Mouse (Mus musculus) bone marrow macrophage, adult 2 months (primary cell): Measurements from ENCODE around the gene Srsf10. TPM values are rescaled to one million over a fixed set of nuclear protein-coding genes. Genes with fewer than 3 reads are reported as not detected.

ENCODE experiments used
- H3K27ac ChIP-seq: 2 replicates; pipeline ENCODE4 v1.5.1; 2012; ENCODE audit warnings: low read depth, low read length; ENCODE audit not compliant: insufficient read depth
- H3K4me1 ChIP-seq: 2 replicates; pipeline ENCODE4 v1.6.1; 2012; ENCODE audit warnings: low read length; ENCODE audit not compliant: control insufficient read depth, insufficient read depth
- H3K4me3 ChIP-seq: 2 replicates; pipeline ENCODE4 v1.5.1; 2012; ENCODE audit warnings: mild to moderate bottlenecking, low read length, moderate library complexity; ENCODE audit not compliant: insufficient read depth
- CTCF ChIP-seq: IDR thresholded peaks from 2 replicates; pipeline ENCODE4 v1.5.1; 2012; ENCODE audit warnings: low read depth, mild to moderate bottlenecking, low read length, moderate library complexity
- POLR2A ChIP-seq: IDR thresholded peaks from 2 replicates; pipeline ENCODE4 v1.6.1; 2012; ENCODE audit warnings: mild to moderate bottlenecking, low read depth, low read length, borderline replicate concordance
- polyA plus RNA-seq: library from polyadenylated mRNA; stranded (reverse); fragments of >200 nt; gene quantifications from 2 replicates; pipeline ENCODE4 v1.2.4, GENCODE M21; 2012; ENCODE audit not compliant: missing spikeins, insufficient read depth, insufficient read length

The Srsf10 gene
- polyA plus RNA-seq, 1 experiment, result 82.1 TPM

DNA sequence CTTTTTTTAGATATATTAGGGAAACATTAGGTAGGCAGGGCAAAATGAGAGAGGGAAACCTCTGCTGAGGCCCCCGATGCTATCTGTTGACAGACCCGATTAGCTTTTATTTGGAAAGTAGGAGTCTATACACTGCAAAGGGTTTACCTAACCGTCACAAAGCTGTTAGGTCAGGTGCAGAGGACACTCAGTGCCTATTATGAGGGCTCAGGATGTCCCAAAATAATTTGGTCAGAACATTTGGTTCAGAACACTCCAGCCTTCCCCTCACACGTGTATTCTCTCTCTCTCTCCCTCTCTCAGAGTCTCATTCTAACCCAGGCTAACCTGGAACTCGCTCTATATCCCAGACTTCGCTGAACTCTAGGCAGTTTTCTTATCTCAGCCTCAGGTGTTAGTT lies 26.5 kb downstream of the Srsf10 start:
- TF ChIP-seq CTCF (no peak), POLR2A (no peak)
- H3K27ac ChIP-seq, result no peak overlapping the region
- H3K4me3 ChIP-seq, result no peak overlapping the region
- H3K4me1 ChIP-seq, result peaks cover 3% of the 10 kb centered on the region

DNA sequence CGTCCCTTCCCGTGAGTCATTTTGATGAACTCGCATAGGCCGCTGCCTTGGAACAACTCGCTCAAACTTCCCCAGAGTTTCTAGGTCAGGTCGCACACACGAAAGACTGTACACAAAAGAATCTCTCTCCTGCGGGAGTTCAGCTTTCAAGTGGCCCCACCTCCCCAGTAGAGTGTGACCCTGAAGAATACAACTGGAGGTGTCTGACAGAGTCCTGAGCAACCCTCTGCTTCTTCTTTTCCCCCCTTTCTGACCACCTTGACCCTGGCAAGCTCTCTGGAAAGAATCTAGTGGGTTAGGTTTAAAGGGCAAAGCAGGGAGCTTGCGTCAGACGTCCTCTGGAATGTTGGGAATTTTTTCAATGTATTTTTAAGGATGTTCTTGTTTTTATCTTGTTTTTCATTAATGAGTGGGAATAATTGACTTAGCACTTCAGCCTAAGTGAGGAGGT lies 27.9 kb downstream of the Srsf10 start:
- no peak overlapping the region for H3K4me3 ChIP-seq
- H3K27ac ChIP-seq, result no peak overlapping the region
- TF ChIP-seq CTCF (no peak), POLR2A (no peak)
- H3K4me1 ChIP-seq, result peaks cover 2% of the 10 kb centered on the region; the same call in 1 of the 2 replicates

DNA sequence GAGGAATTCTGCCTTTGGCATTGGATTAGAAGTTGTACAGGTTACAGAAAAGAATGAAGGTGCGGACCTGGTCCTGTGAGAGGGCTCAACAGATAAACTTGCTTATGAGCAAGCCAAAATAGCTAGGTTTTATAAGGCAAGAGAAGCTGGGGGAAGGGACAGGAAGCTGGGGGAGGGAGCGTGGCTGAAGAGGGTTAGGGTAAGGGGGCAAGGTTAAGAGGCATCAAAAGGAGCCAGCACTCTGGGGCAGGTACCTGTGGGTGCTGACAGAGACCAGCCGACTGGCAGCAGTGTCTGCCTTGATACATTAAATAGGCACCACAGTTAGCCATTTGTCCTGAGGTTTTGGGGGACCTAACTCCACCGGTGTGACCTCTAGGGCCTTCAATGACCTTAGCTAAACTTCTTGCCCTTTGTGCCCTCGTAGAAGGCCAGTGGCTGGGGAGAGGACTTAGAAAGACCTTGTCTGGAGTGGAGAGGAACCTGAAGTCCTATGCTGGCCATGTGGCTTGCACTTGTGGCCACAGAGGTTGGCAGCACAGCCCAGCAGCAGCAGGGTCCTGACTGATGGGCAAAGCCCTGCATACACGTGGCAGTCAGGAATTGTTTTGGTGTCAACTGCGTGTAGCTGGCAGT lies 28.5 kb downstream of the Srsf10 start:
- H3K4me1 ChIP-seq, result peaks cover 2% of the 10 kb centered on the region; the same call in 1 of the 2 replicates
- H3K27ac ChIP-seq, result no peak overlapping the region
- no peak overlapping the region for H3K4me3 ChIP-seq
- TF ChIP-seq CTCF, result no peak
- no peak for TF ChIP-seq POLR2A

DNA sequence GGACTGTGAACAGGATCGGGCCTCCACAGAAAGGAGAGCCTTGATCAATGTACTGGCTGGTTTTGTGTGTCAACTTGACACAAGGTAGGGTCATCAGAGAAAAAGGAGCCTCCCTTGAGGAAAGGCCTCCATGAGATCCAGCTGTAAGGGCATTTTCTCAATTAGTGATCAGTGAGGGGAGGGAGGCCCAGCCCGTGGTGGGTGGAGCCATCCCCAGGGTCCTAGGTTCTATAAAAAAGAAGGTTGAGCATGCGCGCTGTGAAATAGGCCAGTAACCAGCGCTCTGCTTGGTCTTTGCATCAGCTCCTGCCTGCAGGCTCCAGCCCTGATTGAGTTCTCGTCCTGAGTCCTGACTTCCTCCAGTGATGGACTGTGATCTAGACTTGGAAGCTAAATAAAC lies 29.0 kb downstream of the Srsf10 start:
- no peak for TF ChIP-seq CTCF
- no peak for TF ChIP-seq POLR2A
- H3K27ac ChIP-seq, result no peak overlapping the region
- H3K4me1 ChIP-seq, result peaks cover 2% of the 10 kb centered on the region; the same call in 1 of the 2 replicates
- no peak overlapping the region for H3K4me3 ChIP-seq

DNA sequence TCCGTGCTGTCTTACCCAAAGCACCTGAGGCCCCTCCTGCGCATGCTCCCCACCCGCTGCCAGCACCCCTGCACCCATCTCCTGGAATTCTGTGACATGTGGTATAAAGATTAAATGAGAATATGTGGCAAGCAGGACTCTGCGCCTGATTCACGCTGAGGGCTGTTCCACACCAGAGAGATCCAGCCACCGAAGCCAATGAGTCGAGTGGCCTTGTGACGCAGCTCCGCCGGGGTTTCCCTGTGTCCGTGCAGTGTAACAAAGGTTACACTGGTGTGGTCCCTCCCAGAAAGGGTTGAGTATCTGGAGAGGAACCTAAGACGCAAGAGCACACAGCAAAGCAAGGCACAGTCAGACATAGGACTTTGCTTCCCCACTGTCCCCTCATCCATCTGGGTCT lies 30.1 kb downstream of the Srsf10 start:
- TF ChIP-seq CTCF, result no peak
- TF ChIP-seq POLR2A, result no peak
- no peak overlapping the region for H3K4me3 ChIP-seq
- peaks cover 2% of the 10 kb centered on the region; the same call in 1 of the 2 replicates for H3K4me1 ChIP-seq
- no peak overlapping the region for H3K27ac ChIP-seq

DNA sequence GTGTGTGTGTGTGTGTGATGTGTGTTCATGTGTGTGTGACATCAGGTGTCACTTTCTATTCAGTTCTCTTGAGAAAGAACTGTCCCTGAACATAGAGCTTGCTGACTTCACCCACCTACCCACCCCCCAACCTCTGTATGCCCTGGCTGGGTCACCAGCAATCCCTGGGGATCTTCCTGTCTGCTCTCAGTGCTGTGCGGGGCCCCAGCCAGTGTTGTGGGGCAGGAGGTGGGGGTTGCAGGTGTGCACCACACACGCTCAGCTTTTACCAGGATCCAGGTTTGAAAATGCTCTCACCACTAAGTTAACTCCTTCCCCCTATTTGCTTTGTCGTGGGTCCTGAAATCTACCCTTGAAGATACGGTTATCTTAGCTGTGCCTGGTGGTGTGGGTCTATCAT lies 30.6 kb downstream of the Srsf10 start:
- no peak overlapping the region for H3K4me3 ChIP-seq
- TF ChIP-seq POLR2A (no peak), CTCF (no peak)
- H3K27ac ChIP-seq, result no peak overlapping the region

DNA sequence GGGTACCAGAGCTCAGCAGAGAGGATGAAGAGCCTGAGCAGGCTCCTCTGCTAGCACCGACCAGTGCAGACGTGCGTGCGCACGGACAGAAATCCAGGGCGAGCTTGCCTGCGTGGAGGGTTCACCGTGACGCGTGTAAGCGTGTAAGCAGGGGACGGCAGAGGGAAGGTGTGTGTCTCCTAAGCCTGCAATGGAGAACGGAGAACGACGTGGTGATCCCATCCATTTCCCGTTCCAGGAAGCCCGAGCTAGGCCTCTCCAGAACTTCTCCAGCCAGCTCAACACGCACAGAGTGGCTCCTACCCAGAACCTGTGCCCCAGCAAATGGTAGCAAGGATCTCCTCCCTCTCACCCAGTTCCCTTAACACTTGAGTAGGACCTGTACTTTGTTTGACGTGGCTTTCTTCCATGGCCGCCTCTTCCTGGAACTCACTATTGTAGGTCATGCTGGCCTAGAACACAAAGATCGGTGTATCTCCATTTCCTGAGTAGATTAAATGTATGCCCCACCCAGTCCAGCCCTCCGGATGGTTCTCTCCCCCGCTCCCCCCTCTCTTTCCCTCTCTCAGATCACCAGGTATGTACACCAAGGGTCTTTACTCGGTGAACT lies 33.0 kb downstream of the Srsf10 start:
- H3K4me3 ChIP-seq, result no peak overlapping the region
- TF ChIP-seq POLR2A (no peak), CTCF (no peak)
- peaks cover 6% of the 10 kb centered on the region for H3K4me1 ChIP-seq
- H3K27ac ChIP-seq, result no peak overlapping the region

More for the DNA sequence above, 30.6 kb downstream of the Srsf10 start:
- peaks cover 2% of the 10 kb centered on the region; the same call in 1 of the 2 replicates for H3K4me1 ChIP-seq

DNA sequence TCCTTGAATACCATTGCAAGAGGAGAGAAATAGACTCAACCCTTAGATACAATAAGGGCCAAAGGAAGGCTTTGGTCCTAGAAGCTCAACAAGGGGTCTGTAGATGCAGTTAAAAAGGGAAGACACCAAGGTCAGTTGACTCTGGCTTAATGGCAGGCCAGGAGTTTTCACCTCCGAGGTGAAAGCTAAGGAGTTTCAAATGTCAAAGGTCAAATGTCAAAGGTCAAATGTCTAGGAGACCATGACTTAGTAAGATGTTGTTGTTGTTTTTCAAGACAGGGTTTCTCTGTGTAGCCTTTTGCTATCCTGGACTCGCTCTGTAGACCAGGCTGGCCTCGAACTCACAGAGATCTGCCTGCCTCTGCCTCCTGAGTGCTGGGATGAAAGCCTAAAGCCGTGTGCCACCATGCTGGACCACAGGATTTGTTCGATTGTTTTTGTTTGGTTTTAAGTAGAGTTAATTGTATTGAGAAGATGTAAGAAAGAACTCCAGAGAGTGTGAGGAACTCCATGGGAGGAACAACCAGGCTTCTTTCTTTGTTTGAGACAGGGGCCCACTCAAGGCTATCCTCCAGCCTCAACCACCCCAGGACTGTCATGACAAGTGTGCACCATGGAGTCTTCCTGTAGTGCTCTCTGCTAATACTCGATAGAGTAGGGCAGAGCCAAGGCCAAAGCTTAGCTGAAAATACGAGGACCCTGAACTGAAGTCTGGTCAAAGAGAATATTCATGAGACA lies 33.8 kb downstream of the Srsf10 start:
- no peak overlapping the region for H3K4me3 ChIP-seq
- no peak overlapping the region for H3K27ac ChIP-seq
- peaks cover 6% of the 10 kb centered on the region for H3K4me1 ChIP-seq
- TF ChIP-seq CTCF (no peak), POLR2A (no peak)

DNA sequence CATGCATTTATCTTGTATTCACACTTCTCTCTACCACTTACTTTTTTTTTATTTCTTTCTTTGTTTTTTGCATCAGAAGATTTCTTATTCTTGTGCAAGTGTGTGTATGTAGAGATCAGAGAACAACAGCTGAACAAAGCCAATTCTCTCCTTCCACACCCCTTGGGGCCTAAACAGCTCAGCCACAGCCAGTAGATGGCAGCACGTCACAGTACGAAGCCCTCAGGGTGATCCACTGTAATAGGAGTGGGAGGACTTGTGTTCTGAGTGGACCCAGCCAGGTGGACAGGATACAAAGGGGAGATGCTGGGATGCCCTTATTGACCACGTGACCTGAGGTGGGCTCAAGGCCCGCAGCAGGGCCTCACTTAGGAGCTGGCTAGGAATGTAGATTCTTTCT lies 34.3 kb downstream of the Srsf10 start:
- TF ChIP-seq POLR2A, result no peak
- TF ChIP-seq CTCF, result peak; percentile 90

DNA sequence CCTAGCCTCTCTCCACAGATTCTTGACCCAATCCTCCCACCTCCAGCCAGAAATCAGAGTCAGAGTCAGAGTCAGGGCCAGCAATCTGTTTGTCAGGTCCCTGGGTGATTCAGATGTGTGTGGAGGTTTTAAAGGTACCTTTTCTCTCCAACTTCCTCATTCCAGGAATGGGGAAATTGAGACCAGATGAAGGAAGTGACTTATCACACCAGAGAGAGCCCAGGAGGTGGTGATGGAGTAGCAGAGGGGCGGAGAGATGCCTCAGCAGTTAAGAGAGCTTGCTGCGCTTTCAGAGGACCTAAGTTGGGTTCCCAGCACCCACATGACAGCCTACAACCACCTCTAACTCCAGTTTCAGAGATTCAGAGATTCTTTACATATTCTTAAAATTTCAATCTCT lies 36.0 kb downstream of the Srsf10 start:
- Histone ChIP-seq H3K27ac (no peak overlapping the region), H3K4me1 (peaks cover 17% of the 10 kb centered on the region), H3K4me3 (no peak overlapping the region)
- no peak for TF ChIP-seq CTCF
- TF ChIP-seq POLR2A, result no peak

More for the DNA sequence above, 34.3 kb downstream of the Srsf10 start:
- H3K27ac ChIP-seq, result no peak overlapping the region
- H3K4me3 ChIP-seq, result no peak overlapping the region
- peaks cover 9% of the 10 kb centered on the region for H3K4me1 ChIP-seq
